Mouse (Mus musculus) liver, adult (tissue): Measurements from ENCODE around the gene Mast2.

Experiments
- GATA4 ChIP-seq: IDR thresholded peaks from 2 replicates; pipeline ENCODE4 v1.6.1; 2014; ENCODE audit warnings: mild to moderate bottlenecking, low read length; ENCODE audit not compliant: insufficient replicate concordance

Mast2 gene

DNA sequence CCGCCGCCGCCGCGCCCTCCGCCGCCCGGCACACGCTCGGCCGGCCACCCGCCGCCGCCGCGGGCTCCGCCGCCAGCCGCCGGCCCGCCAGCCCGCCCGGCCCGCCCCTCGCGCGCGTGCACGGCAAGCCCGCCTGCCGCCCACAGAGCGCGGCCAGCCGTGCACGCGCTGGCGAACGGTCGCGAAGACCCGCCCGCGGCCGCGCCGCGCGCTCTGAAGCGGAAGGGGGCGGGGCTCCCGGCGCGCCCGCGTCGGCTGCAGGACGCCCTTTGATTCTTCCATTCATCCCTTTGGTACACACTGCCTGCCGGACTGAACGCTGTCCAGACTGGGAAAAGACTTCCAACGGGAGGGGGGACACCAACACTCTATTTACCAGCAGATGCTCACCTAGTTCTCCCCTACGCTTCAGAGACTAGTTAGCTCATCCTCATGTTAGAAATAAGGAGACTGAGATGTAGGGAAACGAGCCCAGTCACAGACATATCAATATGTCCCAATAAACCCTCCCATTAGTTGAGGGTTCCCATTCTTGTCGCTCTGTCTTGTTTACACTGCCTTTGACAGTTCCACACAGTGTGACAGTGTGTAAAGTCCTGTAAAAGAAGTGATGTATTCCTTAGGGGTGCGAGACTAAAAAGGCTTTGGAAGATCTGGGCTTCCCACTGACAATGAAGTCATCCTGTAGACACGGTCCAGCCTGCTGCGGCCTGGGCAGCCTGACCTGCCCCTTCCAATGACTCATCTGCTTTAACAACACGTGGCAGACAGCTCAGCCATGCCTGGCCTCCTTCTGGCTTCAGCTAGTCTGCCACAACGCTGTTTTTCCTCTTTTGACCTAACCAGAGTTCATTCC, at the start of gene Mast2:
Gene Mast2, minus strand, starts transcription at position 58 of the 856 bp plus-strand sequence.
- no peak for TF ChIP-seq GATA4

DNA sequence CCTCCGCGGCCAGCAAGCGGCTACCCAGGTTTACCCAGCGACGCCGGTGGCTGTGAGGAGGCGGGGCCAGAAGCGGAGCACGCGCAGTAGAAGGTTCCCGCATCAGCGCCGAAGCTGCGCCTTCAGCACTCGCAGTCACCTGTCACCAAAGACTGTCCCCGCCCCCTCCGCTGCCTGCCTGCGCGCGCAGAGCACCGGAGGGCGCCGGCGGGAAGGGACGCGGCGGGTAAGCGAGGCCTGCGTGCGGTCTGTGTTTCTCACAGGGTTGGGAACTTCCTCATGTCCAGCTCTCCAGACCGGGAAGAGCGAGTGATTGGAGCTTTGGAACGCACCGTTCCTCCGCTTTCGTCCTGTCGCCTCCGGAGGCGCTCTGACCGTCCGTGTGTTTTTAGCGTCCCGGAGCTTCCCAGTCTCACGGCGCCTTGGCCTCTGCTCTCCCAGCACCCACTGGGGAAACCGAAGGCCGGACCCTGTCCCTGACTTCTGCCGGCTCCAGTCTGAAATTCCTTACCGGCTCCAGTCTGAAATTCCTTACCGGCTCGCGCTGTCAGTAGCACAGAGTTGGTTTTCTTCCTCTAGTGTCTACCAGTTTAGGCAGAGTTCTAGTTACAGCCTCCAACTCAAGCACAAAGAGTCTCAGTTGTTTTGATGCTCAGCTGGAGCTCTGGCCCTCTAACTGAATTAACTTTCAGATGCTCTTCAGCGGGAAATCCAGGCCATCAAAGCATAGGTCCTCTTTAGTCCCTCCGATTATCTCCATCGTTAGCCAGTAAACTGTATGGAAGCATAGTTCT, 43.6 kb upstream of the Mast2 start, which contains the start of gene Ipp:
Gene Ipp, plus strand, starts transcription at position 125 of the 794 bp plus-strand sequence.
- TF ChIP-seq GATA4, result no peak

GRCm38 (mm10) chr4:116506886-116507424, 43.0 kb upstream of the Mast2 start:
- TF ChIP-seq GATA4, result no peak

- no peak for TF ChIP-seq GATA4
Measured at GRCm38 (mm10) chr4:116499978-116500377, 36.0 kb upstream of the Mast2 start.

DNA sequence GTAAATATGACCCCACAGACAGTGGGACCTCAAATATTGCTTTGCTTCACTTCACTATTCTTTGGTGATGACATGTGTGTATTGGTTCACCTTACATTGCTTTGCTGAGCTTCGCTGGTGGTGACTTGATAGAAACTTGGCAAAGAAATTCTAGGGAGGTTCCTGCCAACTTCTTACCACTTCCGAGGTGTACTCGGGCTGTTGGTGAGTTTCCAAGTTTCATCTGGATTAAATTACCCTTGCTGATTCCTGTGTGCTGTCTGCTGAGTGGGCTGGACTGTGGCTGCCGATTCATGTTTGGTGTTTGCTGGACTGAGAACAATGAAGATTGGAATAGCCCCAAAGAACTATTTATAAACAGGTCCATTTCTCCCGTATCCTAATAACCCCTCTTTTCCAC, 29.7 kb upstream of the Mast2 start:
- TF ChIP-seq GATA4, result no peak

DNA sequence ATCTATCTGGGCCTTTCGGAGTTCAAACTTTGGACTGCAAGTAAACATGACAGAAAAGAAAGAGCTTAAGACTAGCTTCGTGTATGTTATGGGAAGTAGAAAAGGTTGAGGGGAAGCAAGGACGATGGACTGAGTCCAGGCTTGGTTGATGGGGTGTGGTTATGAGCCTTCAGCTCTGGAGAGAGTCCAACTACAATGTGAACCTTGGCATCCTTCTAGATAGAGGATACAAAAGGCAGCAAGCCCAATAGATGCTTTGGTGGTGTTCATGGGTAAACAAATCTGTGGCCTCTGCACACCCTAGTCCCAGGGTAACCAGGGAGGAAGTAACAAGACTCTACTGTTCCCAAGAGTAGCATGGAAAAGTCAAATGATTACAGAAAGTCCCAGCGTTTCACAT, 28.5 kb upstream of the Mast2 start:
- TF ChIP-seq GATA4, result no peak

- no peak for TF ChIP-seq GATA4
Measured at GRCm38 (mm10) chr4:116491886-116492285, 27.9 kb upstream of the Mast2 start.

GRCm38 (mm10) chr4:116491119-116491536, 27.1 kb upstream of the Mast2 start:
- peak; percentile 69 for TF ChIP-seq GATA4

DNA sequence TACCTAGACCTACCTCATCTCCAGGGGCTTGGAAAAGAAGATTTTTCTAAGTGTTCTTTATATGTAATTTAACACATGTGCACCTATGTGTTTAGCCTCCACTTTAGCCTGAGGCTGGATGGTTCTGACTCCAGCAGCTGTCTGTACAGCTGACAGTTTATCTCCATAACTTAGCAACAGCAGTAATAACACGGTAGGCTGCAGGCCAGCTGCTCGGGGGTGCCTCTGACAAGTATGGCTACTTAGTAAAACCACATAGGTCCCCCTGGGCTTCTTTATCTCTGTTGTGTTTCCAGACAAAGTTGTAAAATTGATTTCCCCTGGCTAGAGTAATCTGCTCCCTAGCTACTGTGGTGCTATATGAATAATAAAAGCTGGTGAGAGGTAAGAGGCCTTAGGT, 19.5 kb upstream of the Mast2 start:
- no peak for TF ChIP-seq GATA4

DNA sequence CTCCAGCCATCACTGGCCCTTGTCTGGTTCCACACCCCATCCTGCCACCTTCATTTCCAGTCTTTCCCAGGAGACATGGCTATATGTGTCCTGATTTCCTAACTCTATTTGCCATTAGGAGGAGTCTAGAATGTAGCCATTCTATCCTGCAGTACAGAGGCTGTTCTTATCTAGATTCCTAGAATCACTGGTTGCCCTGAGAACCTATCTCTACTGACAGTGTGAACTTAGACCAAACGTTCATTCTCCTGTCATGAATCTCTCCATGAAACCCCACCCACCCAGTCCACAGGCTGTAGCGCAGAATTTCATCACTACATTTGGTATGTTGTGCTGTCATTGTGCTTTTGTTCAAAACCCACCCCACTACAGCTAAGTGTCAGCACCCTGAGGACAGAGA, 17.3 kb upstream of the Mast2 start:
- TF ChIP-seq GATA4, result no peak

- no peak for TF ChIP-seq GATA4
Measured at GRCm38 (mm10) chr4:116463231-116464125, 505 bp downstream of the Mast2 start.

- no peak for TF ChIP-seq GATA4
Measured at GRCm38 (mm10) chr4:116461943-116462342, 2.0 kb downstream of the Mast2 start.

DNA sequence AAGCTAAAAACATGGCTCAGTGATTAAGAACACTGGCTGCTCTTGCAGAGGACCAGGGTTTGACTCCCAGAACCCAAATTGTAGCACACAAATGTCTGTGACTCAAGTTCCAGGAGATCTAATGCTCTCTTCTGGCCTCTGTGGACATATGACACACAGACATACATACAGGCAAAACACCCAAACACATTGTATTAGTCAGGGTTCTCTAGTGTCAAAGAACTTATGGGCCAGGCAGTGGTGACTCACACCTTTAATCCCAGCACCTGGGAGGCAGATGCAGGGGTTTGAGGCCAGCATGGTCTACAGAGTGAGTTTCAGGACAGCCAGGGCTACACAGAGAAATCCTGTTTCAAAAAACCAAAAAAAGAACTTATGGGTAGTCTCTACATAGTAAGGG, 12.4 kb downstream of the Mast2 start:
- no peak for TF ChIP-seq GATA4

DNA sequence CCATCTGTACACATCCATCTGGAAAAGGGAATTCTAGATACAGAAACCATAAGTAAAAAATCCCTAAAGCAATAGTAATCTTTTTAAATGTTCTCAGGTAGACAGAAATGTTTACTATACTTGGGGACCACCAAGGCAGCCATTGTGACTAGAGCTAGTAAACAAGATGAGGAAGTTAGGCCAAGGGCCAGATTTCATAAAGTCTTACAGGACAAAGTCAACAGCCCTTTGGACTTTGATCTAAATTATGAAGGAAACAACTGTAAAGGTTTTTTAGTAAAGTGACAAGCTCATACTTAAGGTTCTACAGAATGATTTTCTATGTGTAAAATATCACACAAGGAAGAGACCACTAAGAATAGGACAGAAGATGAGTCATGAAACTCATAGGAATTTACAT, 14.0 kb downstream of the Mast2 start:
- no peak for TF ChIP-seq GATA4

GRCm38 (mm10) chr4:116448673-116449072, 15.3 kb downstream of the Mast2 start:
- TF ChIP-seq GATA4, result 0 out of 2 replicates have a peak, but pooled peaks have one; percentile 5
